Mouse (Mus musculus) testis, adult 2 months (tissue): ENCODE results near the gene Arl16. TPM values are rescaled to one million over a fixed set of nuclear protein-coding genes. Genes with fewer than 3 reads are reported as not detected.

Experiments used
- H3K27ac ChIP-seq: fragments of 200-500 bp; 2 replicates; pipeline ENCODE4 v1.5.1; 2012; ENCODE audit warnings: low read depth, low read length; ENCODE audit not compliant: control insufficient read depth, insufficient read depth
- H3K27me3 ChIP-seq: fragments of 200-500 bp; 2 replicates; pipeline ENCODE4 v1.6.1; 2012; ENCODE audit warnings: mild to moderate bottlenecking, low read length, moderate library complexity; ENCODE audit not compliant: control insufficient read depth, insufficient read depth
- H3K36me3 ChIP-seq: fragments of 200-500 bp; 2 replicates; pipeline ENCODE4 v1.6.1; 2012; ENCODE audit warnings: mild to moderate bottlenecking, low read length; ENCODE audit not compliant: control insufficient read depth, insufficient read depth
- H3K4me1 ChIP-seq: fragments of 200-500 bp; 2 replicates; pipeline ENCODE4 v1.6.1; 2012; ENCODE audit warnings: low read length; ENCODE audit not compliant: control insufficient read depth, insufficient read depth
- H3K4me3 ChIP-seq: fragments of 200-500 bp; 2 replicates; pipeline ENCODE4 v1.5.1; 2012; ENCODE audit warnings: low read depth, mild to moderate bottlenecking, low read length, moderate library complexity, mixed read lengths; ENCODE audit not compliant: control insufficient read depth
- CTCF ChIP-seq: fragments of 200-500 bp; IDR thresholded peaks from 2 replicates; pipeline ENCODE4 v1.5.1; 2012; ENCODE audit warnings: low read depth, mild to moderate bottlenecking, inconsistent platforms, low read length, moderate library complexity; ENCODE audit not compliant: control insufficient read depth, insufficient read depth, insufficient replicate concordance
- POLR2A ChIP-seq: fragments of 200-500 bp; IDR thresholded peaks from 2 replicates; pipeline ENCODE4 v1.6.1; 2012; ENCODE audit warnings: low read depth, mild to moderate bottlenecking, inconsistent platforms, low read length, moderate library complexity; ENCODE audit not compliant: control insufficient read depth
- polyA plus RNA-seq: library from polyadenylated mRNA; depleted of rRNA; stranded (reverse); fragments of >200 nt; gene quantifications from 2 replicates; pipeline ENCODE4 v1.2.3, GENCODE M21; 2012

Arl16 gene
- polyA plus RNA-seq, 1 experiment = 20.5 TPM

GRCm38 (mm10) chr11:120458847-120459597, 8.4 kb downstream of the Arl16 start:
- TF ChIP-seq POLR2A (no peak), CTCF (no peak)
- no peak overlapping the region for H3K27ac ChIP-seq
- H3K4me1 ChIP-seq = peaks cover 5% of the 10 kb centered on the region

GRCm38 (mm10) chr11:120457772-120458751, 9.3 kb downstream of the Arl16 start, which contains the start of the genes Oxld1 and Ccdc137:
Oxld1 (minus strand) TSS chr11:120458068.
Ccdc137 (plus strand) TSS chr11:120458115.
- H3K27ac ChIP-seq = peak within 1 kb of the TSS; percentile 47; the same call in 1 of the 2 replicates

More at GRCm38 (mm10) chr11:120458847-120459597, 8.4 kb downstream of the Arl16 start:
- H3K4me3 ChIP-seq = peak overlapping the region; percentile 85
- no peaks in the 10 kb centered on the region for H3K27me3 ChIP-seq
- H3K36me3 ChIP-seq = no peaks in the 10 kb centered on the region

DNA sequence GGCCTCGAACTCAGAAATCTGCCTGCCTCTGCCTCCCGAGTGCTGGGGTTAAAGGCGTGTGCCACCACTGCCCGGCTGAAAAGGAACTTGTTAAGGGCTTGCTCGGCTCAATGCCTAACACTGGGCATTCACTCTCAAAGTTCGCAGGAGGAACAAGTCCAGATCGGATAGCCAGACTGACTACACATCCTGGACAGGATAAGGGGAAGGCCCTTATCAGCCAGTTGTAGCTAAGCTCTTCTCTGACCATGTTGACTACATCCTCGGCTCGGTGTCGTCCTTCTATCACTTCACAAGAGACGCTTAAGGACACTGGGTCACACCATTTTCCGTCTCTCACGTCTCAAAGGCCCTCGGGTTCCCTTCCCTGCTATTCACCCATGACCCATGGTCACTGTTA, 10.0 kb downstream of the Arl16 start:
- TF ChIP-seq POLR2A = no peak
- TF ChIP-seq CTCF = no peak
- Histone ChIP-seq H3K36me3 (no peaks in the 10 kb centered on the region), H3K27me3 (no peaks in the 10 kb centered on the region), H3K4me1 (peaks cover 5% of the 10 kb centered on the region), H3K4me3 (peak overlapping the region; percentile 85), H3K27ac (peak overlapping the region; percentile 31; the same call in 1 of the 2 replicates)

More at GRCm38 (mm10) chr11:120457772-120458751, 9.3 kb downstream of the Arl16 start, which contains the start of the genes Oxld1 and Ccdc137:
- Histone ChIP-seq H3K4me1 (peaks cover 5% of the 10 kb centered on the region), H3K36me3 (no peaks in the 10 kb centered on the region), H3K27me3 (no peaks in the 10 kb centered on the region), H3K4me3 (peak within 1 kb of the TSS; percentile 85)
- TF ChIP-seq CTCF (no peak), POLR2A (peak; percentile 89)

- Histone ChIP-seq H3K4me3 (no peak overlapping the region), H3K27me3 (no peaks in the 10 kb centered on the region), H3K4me1 (peaks cover 5% of the 10 kb centered on the region), H3K36me3 (no peaks in the 10 kb centered on the region), H3K27ac (no peak overlapping the region)
- TF ChIP-seq CTCF (no peak), POLR2A (no peak)
These were observed 12.0 kb downstream of the Arl16 start for GRCm38 (mm10) chr11:120455413-120455812.

GRCm38 (mm10) chr11:120454965-120455364, 12.4 kb downstream of the Arl16 start:
- no peak overlapping the region for H3K27ac ChIP-seq
- H3K4me3 ChIP-seq = no peak overlapping the region
- H3K36me3 ChIP-seq = no peaks in the 10 kb centered on the region
- peaks cover 5% of the 10 kb centered on the region for H3K4me1 ChIP-seq
- H3K27me3 ChIP-seq = no peaks in the 10 kb centered on the region
- TF ChIP-seq CTCF (no peak), POLR2A (no peak)

- Histone ChIP-seq H3K27ac (no peak within 1 kb of the TSS), H3K4me3 (no peak within 1 kb of the TSS), H3K27me3 (no peaks in the 10 kb centered on the region), H3K4me1 (peaks cover 1% of the 10 kb centered on the region; the same call in 1 of the 2 replicates), H3K36me3 (no peaks in the 10 kb centered on the region)
- no peak for TF ChIP-seq CTCF
- no peak for TF ChIP-seq POLR2A
These were observed 14.1 kb downstream of the Arl16 start, which contains the start of gene Pde6g for GRCm38 (mm10) chr11:120453306-120453705. Pde6g (minus strand) TSS chr11:120453500.

DNA sequence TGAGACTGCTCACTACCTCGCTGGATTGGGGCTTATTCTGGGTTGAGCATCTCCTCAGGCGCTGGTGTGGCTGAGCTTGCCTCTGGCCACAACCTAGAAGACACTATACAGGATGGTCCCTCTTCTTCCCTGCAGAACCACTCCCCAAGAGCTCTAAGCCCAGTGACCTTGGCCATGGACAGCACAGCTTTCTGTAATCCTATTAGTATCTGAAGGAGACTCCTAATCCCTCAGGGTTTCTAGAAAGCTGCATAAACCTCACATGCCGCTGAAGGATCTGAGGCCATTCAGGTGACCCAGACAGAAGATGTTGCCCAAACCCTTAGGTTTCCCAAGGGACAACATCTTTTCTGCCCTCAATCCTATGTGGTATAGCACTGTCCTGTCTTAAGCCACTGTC, 15.2 kb downstream of the Arl16 start:
- Histone ChIP-seq H3K36me3 (no peaks in the 10 kb centered on the region), H3K4me1 (no peaks in the 10 kb centered on the region), H3K4me3 (no peak overlapping the region), H3K27me3 (no peaks in the 10 kb centered on the region), H3K27ac (no peak overlapping the region)
- TF ChIP-seq POLR2A (no peak), CTCF (no peak)
